Mouse (Mus musculus) kidney, postnatal 0 days (tissue): ENCODE results near the gene Lgr4. TPM values are rescaled to one million over a fixed set of nuclear protein-coding genes. Genes with fewer than 3 reads are reported as not detected.
A peak's percentile ranks its signal among the peaks of the same experiment; 100 is the strongest.

Source experiments
- ATAC-seq: fragments of 200-750 bp; cut with Nextera tagmentation; replicated peaks from 2 replicates; pipeline ENCODE4 v1.8.0; 2017; ENCODE audit warnings: low read depth, moderate number of reproducible peaks, moderate TSS enrichment, moderate library complexity; ENCODE audit not compliant: low FRiP score
- DNase-seq: peaks from one replicate; pipeline ENCODE4 v3.0.0-alpha.2; 2016; ENCODE audit warnings: low spot score
- H3K27ac ChIP-seq: fragments of 300-500 bp; sonication (generic); 2 replicates; pipeline ENCODE4 v1.5.1; 2014; ENCODE audit warnings: mild to moderate bottlenecking
- H3K27me3 ChIP-seq: fragments of 300-500 bp; sonication (generic); 2 replicates; pipeline ENCODE4 v1.6.1; 2014; ENCODE audit warnings: low read length, mixed read lengths; ENCODE audit not compliant: insufficient read depth
- H3K36me3 ChIP-seq: fragments of 300-500 bp; sonication (generic); 2 replicates; pipeline ENCODE4 v1.6.1; 2014; ENCODE audit warnings: low read length, mixed read lengths; ENCODE audit not compliant: insufficient read depth
- H3K4me1 ChIP-seq: fragments of 300-500 bp; sonication (generic); replicated peaks from 2 replicates; pipeline ENCODE4 v1.6.1; 2014; ENCODE audit warnings: antibody characterized with exemption, low read length, mixed read lengths; ENCODE audit not compliant: insufficient read depth
- H3K4me2 ChIP-seq: fragments of 300-500 bp; sonication (generic); 2 replicates; pipeline ENCODE4 v1.6.1; 2014; ENCODE audit warnings: mild to moderate bottlenecking, low read length, moderate library complexity, mixed read lengths
- H3K4me3 ChIP-seq: fragments of 300-500 bp; sonication (generic); replicated peaks from 2 replicates; pipeline ENCODE4 v1.5.1; 2014; ENCODE audit warnings: low read depth, low read length
- H3K9ac ChIP-seq: fragments of 300-500 bp; sonication (generic); 2 replicates; pipeline ENCODE4 v1.6.1; 2014; ENCODE audit warnings: low read depth, low read length
- H3K9me3 ChIP-seq: fragments of 300-500 bp; sonication (generic); replicated peaks from 2 replicates; pipeline ENCODE4 v1.6.1; 2016; ENCODE audit warnings: low read length, inconsistent platforms, mixed read lengths
- CTCF ChIP-seq: IDR thresholded peaks from 2 replicates; pipeline ENCODE4 v1.5.1; 2016; ENCODE audit warnings: antibody characterized with exemption, low read depth, mild to moderate bottlenecking, moderate library complexity
- WGBS: fragments of 180-500 bp; shearing (Covaris S2); extraction: QIAGEN DNeasy Blood & Tissue Kit; methylation state at CpG from one replicate; pipeline ENCODE4 v1.1.7; 2014; 5-methylcytosine and 5-hydroxymethylcytosine counted together
- polyA plus RNA-seq: library from polyadenylated mRNA; unstranded; fragments of >200 nt; fragmentation: Nextera tagmentation; extraction: Ambion mirVana; gene quantifications from 2 replicates; pipeline ENCODE4 v1.2.1, GENCODE M21; 2015

Gene Lgr4
- polyA plus RNA-seq, 1 experiment from 2014 or later = 47.8 TPM

DNA sequence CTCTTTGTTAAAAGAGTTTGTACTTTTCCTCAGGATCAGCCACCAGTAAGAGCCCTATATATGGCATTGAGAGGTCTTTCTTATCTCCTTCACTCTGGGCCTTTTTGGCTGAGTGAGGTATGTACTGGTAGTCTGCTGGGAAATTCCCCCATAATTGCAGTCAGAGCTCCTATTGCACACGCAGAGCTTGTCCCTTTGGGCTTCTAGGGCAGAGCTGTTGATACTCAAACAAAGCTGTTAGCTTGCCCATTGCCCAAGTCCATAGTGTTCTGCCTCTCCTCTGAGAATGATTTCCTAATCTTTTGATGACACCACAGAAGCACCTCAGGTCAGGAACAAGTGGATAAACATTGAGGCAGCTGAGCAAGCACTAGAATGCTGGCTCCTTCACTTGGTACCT, 67.5 kb downstream of the Lgr4 start:
- DNase-seq = no peak
- ATAC-seq = no peak

DNA sequence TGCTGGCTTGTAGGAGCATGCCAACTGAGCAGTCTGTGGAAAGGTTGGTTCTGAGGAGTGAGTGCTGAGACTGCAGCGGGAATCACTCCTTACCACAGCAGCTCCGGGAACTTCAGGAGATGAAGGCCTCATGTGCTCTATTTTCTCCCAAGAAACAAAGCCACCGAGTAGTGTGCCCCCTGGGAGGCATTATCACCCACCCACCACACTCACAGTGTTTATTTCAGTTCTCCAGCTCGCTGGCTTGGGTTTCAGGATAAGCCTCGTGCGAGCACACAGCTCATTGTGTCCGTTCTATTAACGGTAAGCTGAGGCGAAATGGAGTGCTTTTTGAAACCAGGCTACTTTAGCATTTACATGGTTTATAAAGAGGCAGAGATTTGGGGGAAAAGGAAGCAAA, 68.1 kb downstream of the Lgr4 start:
- H3K27me3 ChIP-seq = no peaks in the 10 kb centered on the region
- DNase-seq = no peak
- H3K4me2 ChIP-seq = no peak overlapping the region
- TF ChIP-seq CTCF = no peak
- H3K36me3 ChIP-seq = no peaks in the 10 kb centered on the region
- H3K9ac ChIP-seq = no peak overlapping the region
- no peaks in the 10 kb centered on the region for H3K9me3 ChIP-seq
- ATAC-seq = no peak
- peaks cover 24% of the 10 kb centered on the region for H3K4me1 ChIP-seq
- H3K27ac ChIP-seq = no peak overlapping the region
- H3K4me3 ChIP-seq = no peak overlapping the region
- 61% methylated on average over 9 of the region's 9 CpGs for WGBS

More for the DNA sequence above, 67.5 kb downstream of the Lgr4 start:
- H3K27me3 ChIP-seq = no peaks in the 10 kb centered on the region
- H3K36me3 ChIP-seq = no peaks in the 10 kb centered on the region
- no peak overlapping the region for H3K4me2 ChIP-seq
- H3K4me3 ChIP-seq = no peak overlapping the region
- H3K27ac ChIP-seq = no peak overlapping the region
- H3K9ac ChIP-seq = no peak overlapping the region
- H3K9me3 ChIP-seq = no peaks in the 10 kb centered on the region
- 60% methylated on average over 1 of the region's 1 CpGs for WGBS
- TF ChIP-seq CTCF = no peak
- H3K4me1 ChIP-seq = peaks cover 22% of the 10 kb centered on the region

DNA sequence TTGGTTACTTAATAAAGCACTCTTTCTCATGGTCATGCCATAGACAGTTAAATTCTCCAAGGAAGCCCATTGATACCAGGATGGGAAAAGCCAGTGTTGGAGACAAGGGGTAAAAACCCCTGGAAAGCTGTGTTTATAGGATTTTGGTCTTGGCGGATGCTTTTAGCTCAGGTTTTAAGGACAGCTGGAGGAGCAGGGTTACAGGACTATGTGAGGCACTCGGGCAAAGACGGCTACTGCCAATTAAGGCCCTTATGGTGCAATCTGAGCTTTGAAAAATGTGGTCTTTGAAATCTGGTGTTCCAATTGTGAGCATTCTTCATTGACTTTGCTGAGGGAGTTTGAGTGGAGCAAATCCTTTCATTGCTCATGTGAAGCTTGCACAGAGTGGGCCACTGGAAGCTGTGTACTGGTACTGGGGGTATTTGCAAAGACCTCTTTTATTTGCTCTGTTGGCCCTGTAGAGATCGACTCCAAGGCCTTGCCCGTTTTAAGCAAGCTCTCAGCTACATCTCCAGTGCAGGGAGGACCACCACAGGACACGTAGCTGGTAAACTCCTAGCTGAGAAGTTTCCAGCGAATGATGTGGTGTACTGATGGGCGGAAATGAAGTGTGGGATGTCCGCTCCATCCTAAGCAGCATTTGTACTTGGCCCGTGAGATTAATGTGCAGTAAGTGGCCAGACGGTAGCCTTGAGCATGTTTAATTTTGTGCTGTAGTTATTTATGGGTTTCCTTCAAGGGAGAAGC, 68.8 kb downstream of the Lgr4 start:
- H3K27me3 ChIP-seq = no peaks in the 10 kb centered on the region
- peaks cover 24% of the 10 kb centered on the region for H3K4me1 ChIP-seq
- H3K36me3 ChIP-seq = no peaks in the 10 kb centered on the region
- DNase-seq (peak; percentile 41), ATAC-seq (no peak)
- no peak overlapping the region for H3K9ac ChIP-seq
- 44% methylated on average over 11 of the region's 11 CpGs for WGBS
- no peak for TF ChIP-seq CTCF
- H3K4me2 ChIP-seq = no peak overlapping the region
- H3K9me3 ChIP-seq = no peaks in the 10 kb centered on the region
- H3K27ac ChIP-seq = no peak overlapping the region
- H3K4me3 ChIP-seq = no peak overlapping the region

DNA sequence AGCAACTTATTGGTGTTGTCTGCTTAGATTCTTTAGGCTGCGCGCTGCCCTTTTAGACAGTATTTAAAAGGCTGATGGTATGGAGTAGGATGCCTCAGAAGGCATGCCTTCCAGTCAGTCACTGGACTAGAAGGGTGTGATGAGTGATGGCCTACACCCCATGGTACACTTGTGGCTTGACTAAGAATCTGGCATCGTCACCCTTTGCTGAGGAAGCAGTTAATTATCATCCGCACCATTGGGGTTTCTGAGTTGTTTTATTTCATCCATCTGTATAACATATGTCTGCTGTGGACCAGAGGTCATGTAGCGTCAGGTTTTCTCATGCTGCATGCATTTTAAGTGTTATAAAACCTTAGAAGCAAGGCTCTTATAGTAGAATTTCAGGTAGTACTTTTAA, 70.5 kb downstream of the Lgr4 start:
- H3K27me3 ChIP-seq = no peaks in the 10 kb centered on the region
- no peaks in the 10 kb centered on the region for H3K9me3 ChIP-seq
- WGBS = 57% methylated on average over 5 of the region's 5 CpGs
- no peak overlapping the region for H3K4me2 ChIP-seq
- no peak overlapping the region for H3K27ac ChIP-seq
- ATAC-seq = no peak
- no peak for DNase-seq
- peaks cover 24% of the 10 kb centered on the region for H3K4me1 ChIP-seq
- no peak overlapping the region for H3K4me3 ChIP-seq
- TF ChIP-seq CTCF = no peak
- H3K9ac ChIP-seq = no peak overlapping the region
- no peaks in the 10 kb centered on the region for H3K36me3 ChIP-seq

DNA sequence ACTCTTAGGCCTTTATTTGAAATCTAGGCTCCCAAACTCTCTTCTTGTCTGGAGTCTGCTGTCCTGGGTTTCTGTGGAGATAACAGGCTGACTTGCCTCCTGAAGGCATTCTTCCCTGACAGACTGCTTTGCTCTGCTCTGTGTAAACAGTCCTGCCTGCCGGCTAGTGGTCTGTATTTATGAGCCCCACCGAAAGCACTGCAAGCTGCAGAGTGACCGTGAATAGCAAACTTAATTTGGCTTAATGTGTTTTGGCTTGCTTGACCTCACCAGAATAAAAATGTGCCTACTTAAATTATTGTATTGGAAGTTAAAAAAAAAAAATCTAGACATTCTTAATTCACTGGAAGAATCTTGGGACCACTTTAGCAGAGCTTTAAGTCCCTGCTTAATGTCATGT, 71.7 kb downstream of the Lgr4 start:
- ATAC-seq (no peak), DNase-seq (peak; percentile 81)
- H3K4me2 ChIP-seq = no peak overlapping the region
- H3K4me1 ChIP-seq = peaks cover 24% of the 10 kb centered on the region
- peak overlapping the region; percentile 75 for H3K27ac ChIP-seq
- 4% methylated on average over 3 of the region's 3 CpGs for WGBS
- H3K4me3 ChIP-seq = no peak overlapping the region
- H3K9me3 ChIP-seq = no peaks in the 10 kb centered on the region
- no peaks in the 10 kb centered on the region for H3K27me3 ChIP-seq
- H3K9ac ChIP-seq = no peak overlapping the region
- no peak for TF ChIP-seq CTCF
- no peaks in the 10 kb centered on the region for H3K36me3 ChIP-seq

DNA sequence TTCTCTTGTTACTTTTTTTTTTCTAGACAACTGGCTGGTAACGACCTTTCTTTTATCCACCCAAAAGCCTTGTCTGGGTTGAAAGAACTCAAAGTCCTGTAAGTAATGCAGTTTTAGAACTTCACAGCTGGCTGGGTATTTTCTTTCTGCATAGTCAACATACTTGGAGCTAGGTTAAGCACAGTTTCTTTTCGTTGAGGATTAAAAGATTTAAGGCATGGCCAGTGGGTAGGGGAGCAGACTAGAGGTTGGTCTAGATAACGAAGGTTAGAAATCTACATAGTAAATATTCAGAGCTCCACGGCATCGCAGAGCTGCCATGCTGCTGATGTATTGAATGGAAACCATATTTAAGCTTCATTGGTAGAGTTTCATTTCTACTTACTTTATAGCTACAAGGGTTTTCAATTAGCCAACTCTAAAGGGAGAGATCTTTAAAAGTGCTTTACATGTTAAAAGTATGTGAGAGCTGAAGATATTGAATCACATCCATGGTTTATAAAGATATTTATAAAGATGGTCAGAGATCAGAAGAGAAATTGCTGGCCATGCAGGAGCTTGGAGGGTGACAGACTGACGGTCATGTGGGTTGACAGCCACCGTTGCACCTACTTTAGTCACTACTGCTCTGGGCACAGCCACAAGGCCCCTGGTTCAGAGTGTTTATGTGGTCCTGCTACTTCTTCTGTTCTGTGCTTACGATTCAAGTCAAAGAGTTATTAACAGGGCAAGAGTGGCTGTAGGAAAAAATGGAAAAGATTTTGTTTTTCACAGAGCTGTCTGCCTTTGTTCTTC, 72.4 kb downstream of the Lgr4 start:
- peak; percentile 41 for DNase-seq
- WGBS = 46% methylated on average over 8 of the region's 8 CpGs
- peaks cover 24% of the 10 kb centered on the region for H3K4me1 ChIP-seq

More for the DNA sequence above, 72.4 kb downstream of the Lgr4 start:
- H3K9ac ChIP-seq = no peak overlapping the region
- no peak overlapping the region for H3K4me3 ChIP-seq
- no peaks in the 10 kb centered on the region for H3K27me3 ChIP-seq
- no peak for ATAC-seq
- H3K27ac ChIP-seq = 0 out of 2 replicates have a peak overlapping the region, but pooled peaks have one; percentile 75
- H3K9me3 ChIP-seq = no peaks in the 10 kb centered on the region
- H3K4me2 ChIP-seq = no peak overlapping the region
- TF ChIP-seq CTCF = no peak
- H3K36me3 ChIP-seq = no peaks in the 10 kb centered on the region
